Mouse (Mus musculus) hindbrain, embryonic 12.5 days (tissue): ENCODE measurements around the gene Tmem143. TPM values are rescaled to one million over a fixed set of nuclear protein-coding genes. Genes with fewer than 3 reads are reported as not detected.
"Not testable (repeated sequence)": the region's sequence is repeated elsewhere in the genome, so short reads cannot be mapped to it uniquely, and the experiment has no call there.

ENCODE experiments used
- ATAC-seq: fragments of 200-750 bp; cut with Nextera tagmentation; 2 replicates; pipeline ENCODE4 v1.8.0; 2017; ENCODE audit warnings: moderate TSS enrichment; ENCODE audit not compliant: low FRiP score
- H3K27ac ChIP-seq: fragments of 300-500 bp; sonication (generic); 2 replicates; pipeline ENCODE4 v1.5.1; 2016; ENCODE audit warnings: mild to moderate bottlenecking
- H3K27me3 ChIP-seq: fragments of 300-500 bp; sonication (generic); 2 replicates; pipeline ENCODE4 v1.6.1; 2016; ENCODE audit warnings: mild to moderate bottlenecking
- H3K36me3 ChIP-seq: fragments of 300-500 bp; sonication (generic); 2 replicates; pipeline ENCODE4 v1.6.1; 2016; ENCODE audit warnings: mild to moderate bottlenecking
- H3K4me1 ChIP-seq: fragments of 300-500 bp; sonication (generic); 2 replicates; pipeline ENCODE4 v1.6.1; 2016
- H3K4me2 ChIP-seq: fragments of 300-500 bp; sonication (generic); replicated peaks from 2 replicates; pipeline ENCODE4 v1.6.1; 2016; ENCODE audit warnings: mild to moderate bottlenecking
- H3K4me3 ChIP-seq: fragments of 300-500 bp; sonication (generic); 2 replicates; pipeline ENCODE4 v1.5.1; 2016; ENCODE audit warnings: mild to moderate bottlenecking
- H3K9ac ChIP-seq: fragments of 300-500 bp; sonication (generic); 2 replicates; pipeline ENCODE4 v1.6.1; 2016; ENCODE audit warnings: mild to moderate bottlenecking, moderate library complexity
- H3K9me3 ChIP-seq: fragments of 300-500 bp; sonication (generic); replicated peaks from 2 replicates; pipeline ENCODE4 v1.6.1; 2016; ENCODE audit warnings: mild to moderate bottlenecking
- WGBS: fragments of 180-500 bp; shearing (Covaris S2); methylation state at CpG from one replicate; pipeline ENCODE4 v1.1.7; 2016; 5-methylcytosine and 5-hydroxymethylcytosine counted together
- polyA plus RNA-seq: library from polyadenylated mRNA; unstranded; fragments of >200 nt; fragmentation: Nextera tagmentation; extraction: Ambion mirVana; gene quantifications from 2 replicates; pipeline ENCODE4 v1.2.1, GENCODE M21; 2016

The Tmem143 gene
- polyA plus RNA-seq, 1 experiment from 2014 or later, result 5.2 TPM

DNA sequence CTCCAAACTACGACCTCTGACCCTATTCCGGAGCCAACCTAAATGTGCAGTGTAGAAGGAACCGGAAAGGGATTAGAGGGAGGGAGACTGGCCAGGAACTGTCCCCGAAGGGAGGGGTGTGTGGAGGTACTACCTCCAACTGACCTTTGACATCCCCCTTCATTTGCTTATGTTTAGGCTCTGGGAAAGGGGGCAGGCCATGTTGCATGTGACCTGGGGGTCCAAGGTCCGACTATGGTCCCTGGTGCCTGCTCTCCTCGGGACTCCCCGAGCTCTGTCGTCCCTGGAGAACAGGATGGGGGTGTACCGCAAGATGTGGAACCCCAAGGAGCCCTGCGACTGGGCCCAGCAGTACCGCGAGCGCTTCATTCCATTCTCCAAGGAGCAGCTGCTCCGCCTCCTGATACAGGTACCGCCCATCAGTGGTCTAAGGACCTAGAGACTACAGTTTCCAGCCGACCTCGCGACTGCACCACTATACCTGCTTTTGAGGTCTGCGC lies 567 bp downstream of the Tmem143 start:
- H3K27me3 ChIP-seq, result peaks cover 9% of the 10 kb centered on the region; the same call in 1 of the 2 replicates
- peak overlapping the region; percentile 47 for H3K4me3 ChIP-seq
- peak overlapping the region; percentile 70 for H3K9ac ChIP-seq
- peaks cover 8% of the 10 kb centered on the region; the same call in 1 of the 2 replicates for H3K4me1 ChIP-seq
- no peaks in the 10 kb centered on the region for H3K36me3 ChIP-seq
- H3K4me2 ChIP-seq, result peak overlapping the region; percentile 67
- 1% methylated on average over 19 of the region's 19 CpGs for WGBS
- H3K27ac ChIP-seq, result peak overlapping the region; percentile 77
- H3K9me3 ChIP-seq, result no peaks in the 10 kb centered on the region
- ATAC-seq, result peak; percentile 59

DNA sequence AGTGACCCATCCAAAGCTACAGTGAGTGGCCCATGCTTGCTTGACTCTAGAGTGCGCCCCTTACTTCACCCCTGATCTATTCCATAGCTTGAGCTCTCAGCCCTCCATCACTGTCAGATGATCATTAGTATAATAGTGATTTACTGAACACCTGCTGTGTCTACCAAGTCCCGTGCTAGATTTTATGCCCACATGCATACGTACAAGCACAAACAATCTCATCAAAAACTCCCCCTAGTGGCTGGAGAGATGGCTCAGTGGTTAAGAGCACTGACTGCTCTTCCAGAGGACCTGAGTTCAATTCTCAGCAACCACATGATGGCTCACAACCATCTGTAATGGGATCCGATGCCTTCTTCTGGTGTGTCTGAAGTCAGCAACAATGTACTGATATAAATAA lies 1.4 kb downstream of the Tmem143 start:
- H3K36me3 ChIP-seq, H3K4me3 ChIP-seq, H3K27ac ChIP-seq, H3K9me3 ChIP-seq, H3K9ac ChIP-seq, H3K4me1 ChIP-seq, ATAC-seq, H3K27me3 ChIP-seq: not testable (repeated sequence)
- H3K4me2 ChIP-seq, result peak overlapping the region; percentile 67; the same call in 1 of the 2 replicates
- WGBS, result 60% methylated on average over 4 of the region's 4 CpGs

DNA sequence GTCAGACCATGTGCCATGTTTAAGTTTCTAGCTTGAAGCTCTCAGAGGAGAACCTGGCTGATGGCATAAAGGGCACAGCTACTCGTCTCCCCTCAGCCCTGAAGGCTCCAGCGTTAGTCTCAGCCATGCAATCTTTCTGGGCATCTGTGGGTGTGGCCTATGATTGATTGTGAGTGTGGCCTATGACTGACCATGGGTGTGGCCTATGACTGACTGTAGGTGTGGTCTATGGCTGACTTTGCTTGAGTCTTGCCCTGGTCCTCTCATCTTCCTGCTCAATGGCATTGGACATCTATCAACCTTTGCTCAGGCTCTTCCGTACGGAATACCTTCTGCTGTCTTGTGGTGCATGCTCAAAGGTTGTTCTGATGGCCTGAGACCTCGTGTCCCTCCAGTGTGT lies 4.8 kb downstream of the Tmem143 start:
- Histone ChIP-seq H3K4me2 (no peak overlapping the region), H3K4me3 (no peak overlapping the region), H3K4me1 (peaks cover 4% of the 10 kb centered on the region; the same call in 1 of the 2 replicates), H3K36me3 (no peaks in the 10 kb centered on the region), H3K27ac (no peak overlapping the region), H3K27me3 (no peaks in the 10 kb centered on the region), H3K9ac (no peak overlapping the region), H3K9me3 (no peaks in the 10 kb centered on the region)
- 58% methylated on average over 5 of the region's 5 CpGs for WGBS
- ATAC-seq, result no peak

DNA sequence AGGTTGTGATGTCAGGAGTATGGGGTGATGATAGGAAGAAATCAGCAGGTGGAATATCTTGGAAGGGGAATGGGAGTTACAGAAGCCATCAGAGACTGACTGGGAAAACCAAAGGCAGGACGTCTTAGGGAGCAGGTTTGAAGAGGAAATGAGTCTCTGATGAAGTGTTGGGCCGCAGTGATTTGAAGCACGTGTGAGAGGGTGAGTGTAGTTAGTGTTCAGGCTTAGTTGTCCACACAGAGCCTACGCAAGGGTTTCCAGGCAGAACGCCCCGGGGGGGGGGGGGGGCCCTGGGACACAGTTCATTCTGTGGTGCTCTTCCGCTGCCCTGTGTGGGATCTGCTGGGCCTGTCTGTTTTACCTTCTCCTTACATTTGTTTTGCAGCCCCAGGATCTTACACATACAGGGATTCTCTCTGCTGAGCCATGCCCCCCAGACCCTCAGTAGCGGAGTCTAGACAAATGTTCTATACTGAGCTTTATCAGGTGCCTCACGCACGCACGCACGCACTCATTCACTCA lies 5.8 kb downstream of the Tmem143 start:
- no peak overlapping the region for H3K4me2 ChIP-seq
- ATAC-seq, result no peak
- H3K27ac ChIP-seq, result no peak overlapping the region
- WGBS, result 77% methylated on average over 12 of the region's 12 CpGs
- H3K9ac ChIP-seq, result no peak overlapping the region
- peaks cover 1% of the 10 kb centered on the region; the same call in 1 of the 2 replicates for H3K4me1 ChIP-seq
- H3K27me3 ChIP-seq, result no peaks in the 10 kb centered on the region
- H3K4me3 ChIP-seq, result no peak overlapping the region
- H3K9me3 ChIP-seq, result no peaks in the 10 kb centered on the region
- H3K36me3 ChIP-seq, result no peaks in the 10 kb centered on the region

DNA sequence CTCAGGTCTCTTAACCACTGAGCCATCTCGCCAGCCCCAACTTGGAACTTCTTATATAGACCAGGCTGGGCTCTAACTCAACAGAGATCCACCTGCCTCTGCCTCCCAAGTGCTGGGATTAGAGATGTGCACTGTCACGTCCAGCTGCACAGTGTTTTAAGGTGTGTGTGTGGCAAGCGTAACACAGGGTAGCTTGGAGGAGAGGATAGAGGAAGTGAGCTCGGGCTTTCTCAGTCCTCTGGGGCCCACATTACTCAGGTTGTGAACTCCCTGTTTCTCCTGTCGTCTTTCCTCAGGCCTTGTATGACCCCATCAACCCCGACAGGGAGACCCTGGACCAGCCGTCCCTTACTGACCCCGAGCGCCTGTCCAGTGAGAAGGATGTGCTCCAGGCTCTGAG lies 9.9 kb downstream of the Tmem143 start:
- no peak for ATAC-seq
- H3K27me3 ChIP-seq, result no peaks in the 10 kb centered on the region
- no peaks in the 10 kb centered on the region for H3K9me3 ChIP-seq
- H3K4me3 ChIP-seq, result no peak overlapping the region
- no peaks in the 10 kb centered on the region for H3K4me1 ChIP-seq
- WGBS, result 92% methylated on average over 9 of the region's 9 CpGs
- H3K27ac ChIP-seq, result no peak overlapping the region
- peaks cover 21% of the 10 kb centered on the region for H3K36me3 ChIP-seq
- H3K9ac ChIP-seq, result no peak overlapping the region
- no peak overlapping the region for H3K4me2 ChIP-seq

DNA sequence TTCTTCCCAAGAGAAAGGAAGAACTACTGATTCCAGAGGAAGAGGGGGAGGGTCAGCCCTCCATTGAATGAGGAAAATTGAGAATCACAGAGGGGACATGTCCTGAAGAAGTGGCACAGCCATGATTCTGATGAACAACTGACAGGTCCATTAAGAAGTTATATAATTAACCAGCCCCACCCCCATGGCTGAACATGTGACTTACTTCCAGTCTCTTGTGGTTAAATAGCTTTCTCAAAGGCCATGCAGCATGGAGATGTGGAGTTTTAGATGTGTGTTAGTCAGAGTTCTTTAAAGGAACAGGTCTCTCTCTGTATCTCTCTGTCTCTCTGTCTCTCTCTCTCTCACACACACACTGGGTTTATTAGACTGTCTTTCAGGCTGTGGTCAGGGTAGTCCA lies 11.6 kb downstream of the Tmem143 start:
- Histone ChIP-seq H3K9me3 (no peaks in the 10 kb centered on the region), H3K4me1 (no peaks in the 10 kb centered on the region), H3K27ac (no peak overlapping the region), H3K36me3 (peaks cover 21% of the 10 kb centered on the region), H3K4me2 (no peak overlapping the region), H3K9ac (no peak overlapping the region), H3K4me3 (no peak overlapping the region), H3K27me3 (no peaks in the 10 kb centered on the region)
- no peak for ATAC-seq

DNA sequence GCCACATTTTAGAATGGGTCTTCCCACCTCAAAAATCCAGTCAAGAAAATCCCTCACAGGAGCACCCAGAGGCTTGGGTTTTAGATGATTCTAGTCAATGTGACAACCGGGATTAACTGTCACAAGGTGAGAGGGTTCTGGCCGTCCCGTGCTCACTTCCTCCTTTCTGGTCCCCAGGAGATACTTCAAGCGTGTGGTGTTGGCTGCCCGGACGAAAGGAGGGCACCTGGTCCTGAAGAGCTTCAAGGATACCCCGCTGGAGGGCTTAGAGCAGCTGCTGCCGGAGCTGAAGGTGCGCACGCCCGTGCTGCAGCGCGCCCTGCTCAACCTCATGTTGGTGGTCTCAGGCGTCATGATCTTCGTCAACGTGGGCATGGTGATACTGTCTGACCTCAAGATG lies 12.4 kb downstream of the Tmem143 start:
- Histone ChIP-seq H3K4me3 (no peak overlapping the region), H3K36me3 (peaks cover 21% of the 10 kb centered on the region), H3K4me2 (no peak overlapping the region), H3K9me3 (no peaks in the 10 kb centered on the region), H3K9ac (no peak overlapping the region), H3K27ac (no peak overlapping the region), H3K27me3 (no peaks in the 10 kb centered on the region), H3K4me1 (no peaks in the 10 kb centered on the region)
- WGBS, result 94% methylated on average over 16 of the region's 16 CpGs
- ATAC-seq, result no peak

DNA sequence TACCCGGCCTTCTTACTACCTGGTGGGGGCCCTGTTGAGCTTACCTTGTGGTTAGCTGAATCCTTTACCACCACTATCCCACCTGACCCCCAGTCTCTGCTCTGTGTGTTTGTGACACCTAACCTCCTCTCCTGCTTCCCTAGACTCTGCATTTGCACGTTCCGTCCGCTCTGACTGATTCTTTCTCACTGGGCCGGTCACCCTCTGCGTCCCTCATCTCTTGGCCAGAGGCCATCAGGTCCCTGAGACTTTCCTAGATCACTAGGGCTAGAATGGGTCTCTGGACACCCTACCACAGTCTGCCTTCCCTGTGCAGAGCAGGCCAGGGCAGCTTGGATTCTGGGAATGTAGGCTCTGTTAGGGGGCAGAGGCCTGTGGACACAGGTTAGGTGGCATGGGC lies 17.3 kb downstream of the Tmem143 start:
- Histone ChIP-seq H3K9me3 (no peaks in the 10 kb centered on the region), H3K4me2 (no peak overlapping the region), H3K36me3 (peaks cover 21% of the 10 kb centered on the region), H3K4me3 (no peak overlapping the region), H3K4me1 (peaks cover 24% of the 10 kb centered on the region), H3K27ac (no peak overlapping the region), H3K27me3 (no peaks in the 10 kb centered on the region; the same call in 1 of the 2 replicates), H3K9ac (no peak overlapping the region)
- no peak for ATAC-seq
- WGBS, result 90% methylated on average over 6 of the region's 6 CpGs

DNA sequence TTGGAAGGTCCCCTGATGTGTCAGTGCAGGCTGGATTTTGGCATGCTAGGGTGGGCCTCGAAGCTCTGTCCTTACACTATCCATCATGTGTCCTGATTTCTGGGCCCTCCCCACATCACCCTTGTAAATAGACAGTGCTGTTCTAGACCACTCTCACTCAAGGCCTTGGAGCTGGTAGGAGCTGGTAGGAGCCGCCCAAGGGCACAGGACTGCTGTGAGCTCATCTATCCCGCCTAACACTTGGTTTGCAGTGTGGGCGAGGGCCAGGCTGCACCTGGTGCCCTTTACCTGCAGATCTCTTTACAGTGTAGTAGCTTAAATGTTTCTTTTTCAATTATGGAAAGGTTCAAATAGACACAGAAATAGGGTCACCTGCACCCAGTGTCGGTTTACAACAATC lies 18.3 kb downstream of the Tmem143 start:
- no peaks in the 10 kb centered on the region for H3K9me3 ChIP-seq
- peaks cover 4% of the 10 kb centered on the region; the same call in 1 of the 2 replicates for H3K27me3 ChIP-seq
- H3K4me2 ChIP-seq, result no peak overlapping the region
- H3K9ac ChIP-seq, result no peak overlapping the region
- H3K36me3 ChIP-seq, result peaks cover 14% of the 10 kb centered on the region
- H3K4me1 ChIP-seq, result peaks cover 24% of the 10 kb centered on the region
- H3K27ac ChIP-seq, result no peak overlapping the region
- H3K4me3 ChIP-seq, result no peak overlapping the region
- WGBS, result 93% methylated on average over 5 of the region's 5 CpGs
- ATAC-seq, result no peak

DNA sequence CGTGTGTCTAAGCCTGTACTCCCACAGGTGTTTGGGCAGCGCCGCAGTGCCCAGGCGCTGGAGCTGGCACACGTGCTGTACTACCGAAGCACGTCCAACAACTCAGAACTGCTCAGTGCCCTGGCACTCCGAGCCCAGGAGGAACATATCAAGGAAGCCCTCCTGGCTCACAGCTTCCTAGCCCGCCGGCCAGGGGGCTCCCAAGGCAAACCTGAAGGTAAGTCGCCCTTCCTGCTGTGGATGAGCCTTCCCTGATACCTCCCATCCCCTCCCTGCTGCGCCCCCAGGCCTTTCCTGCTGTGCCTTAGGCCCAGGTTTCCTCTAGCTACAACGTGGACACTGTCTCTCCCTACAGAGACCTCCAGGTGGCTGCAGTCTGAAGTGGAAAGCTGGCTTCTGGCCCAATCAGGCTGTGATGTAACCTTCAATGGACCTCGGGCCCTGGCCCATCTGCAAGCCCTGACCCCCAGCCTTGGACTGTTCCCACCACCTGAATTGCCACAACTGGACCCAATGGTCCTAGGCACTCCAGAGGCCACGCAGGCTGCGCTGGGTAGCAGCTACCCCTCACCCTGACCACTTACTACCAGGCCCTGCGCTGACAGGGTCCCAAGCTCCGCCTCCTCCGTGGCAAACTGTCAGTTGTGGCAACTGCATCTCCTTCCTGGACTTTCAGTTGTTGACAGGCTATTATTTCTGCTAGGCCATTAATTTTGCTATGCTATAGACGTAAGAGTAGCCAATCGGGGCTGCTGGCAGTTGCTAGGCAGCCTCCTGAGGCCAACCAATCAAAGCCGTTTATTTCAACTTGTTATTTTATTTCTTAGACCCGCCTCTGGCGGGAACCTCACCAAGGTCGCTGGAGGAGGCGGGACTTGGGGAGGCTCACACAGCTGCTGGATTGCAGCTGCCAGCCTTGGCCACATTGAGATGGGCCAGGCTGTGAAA lies 19.6 kb downstream of the Tmem143 start:
- ATAC-seq, result peak; percentile 84
- H3K27me3 ChIP-seq, result peaks cover 11% of the 10 kb centered on the region
- peak overlapping the region; percentile 50 for H3K4me2 ChIP-seq
- H3K9ac ChIP-seq, result peak overlapping the region; percentile 65
- H3K4me3 ChIP-seq, result peak overlapping the region; percentile 25
- 36% methylated on average over 26 of the region's 26 CpGs for WGBS
- no peaks in the 10 kb centered on the region for H3K9me3 ChIP-seq
- peak overlapping the region; percentile 86 for H3K27ac ChIP-seq
- H3K4me1 ChIP-seq, result peaks cover 24% of the 10 kb centered on the region
- H3K36me3 ChIP-seq, result 0 out of 2 replicates have a peak, but pooled peaks cover 1% of the 10 kb centered on the region

DNA sequence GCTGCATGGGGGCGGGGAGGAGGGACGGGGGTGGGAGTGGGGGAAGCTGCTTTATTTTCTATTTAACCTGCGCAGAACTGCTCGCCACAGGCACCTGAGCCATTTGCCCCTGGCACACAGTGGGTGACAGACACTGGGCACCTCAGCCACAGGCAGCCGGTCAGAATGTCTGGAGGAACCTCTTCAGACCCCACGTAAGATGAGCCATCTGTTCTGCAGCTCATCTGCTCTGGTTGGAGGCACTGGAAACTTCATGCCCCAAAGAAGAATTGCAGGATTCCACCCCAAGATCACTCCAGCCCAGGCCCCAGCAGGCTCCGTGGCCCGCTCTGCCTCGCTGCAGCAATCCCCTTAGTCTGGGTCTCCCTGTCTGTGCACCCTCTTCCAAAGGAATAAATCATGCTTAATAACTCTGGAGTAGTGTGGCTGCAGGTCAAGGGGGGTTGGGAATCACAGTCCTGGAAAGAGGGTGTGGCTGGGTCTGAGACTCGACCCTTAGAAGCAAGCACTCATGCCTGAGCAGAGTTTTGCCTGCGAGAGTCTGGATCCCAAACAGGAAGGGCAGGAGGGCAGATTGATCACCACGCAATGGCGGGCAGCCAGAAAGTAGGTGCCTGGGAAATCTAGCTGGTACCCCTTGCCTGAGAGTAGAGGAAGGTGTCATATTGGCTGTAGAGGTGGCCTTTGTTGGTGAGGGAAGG lies 20.4 kb downstream of the Tmem143 start:
- peaks cover 11% of the 10 kb centered on the region for H3K27me3 ChIP-seq
- peak overlapping the region; percentile 50 for H3K4me2 ChIP-seq
- no peaks in the 10 kb centered on the region for H3K36me3 ChIP-seq
- H3K27ac ChIP-seq, result peak overlapping the region; percentile 86
- 31% methylated on average over 13 of the region's 13 CpGs for WGBS
- no peak; the same call in 1 of the 2 replicates for ATAC-seq
- H3K9ac ChIP-seq, result peak overlapping the region; percentile 65
- peaks cover 26% of the 10 kb centered on the region for H3K4me1 ChIP-seq
- no peaks in the 10 kb centered on the region for H3K9me3 ChIP-seq
- peak overlapping the region; percentile 25; the same call in 1 of the 2 replicates for H3K4me3 ChIP-seq

DNA sequence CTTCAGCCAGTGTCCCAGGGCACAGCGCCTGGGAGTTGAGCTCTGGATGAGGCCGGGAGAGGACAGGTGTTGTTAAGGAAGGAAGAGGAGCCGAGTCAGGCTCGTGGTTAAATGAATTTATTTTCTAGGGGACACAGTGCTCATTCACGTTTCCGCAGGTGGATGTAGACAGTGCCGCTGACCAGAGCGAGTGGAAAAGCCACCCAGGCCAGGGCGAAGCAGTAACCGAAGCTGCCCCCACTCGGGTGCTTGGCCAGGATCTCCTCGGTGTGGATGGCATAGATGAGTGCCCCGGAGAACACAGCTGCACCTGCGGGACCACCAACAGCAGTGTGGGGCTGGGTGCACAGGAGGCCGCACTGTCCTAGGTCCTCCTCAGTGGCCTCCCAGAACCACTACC lies 21.2 kb downstream of the Tmem143 start:
- H3K27me3 ChIP-seq, result peaks cover 11% of the 10 kb centered on the region
- peaks cover 33% of the 10 kb centered on the region for H3K4me1 ChIP-seq
- no peak for ATAC-seq
- H3K9me3 ChIP-seq, result no peaks in the 10 kb centered on the region
- H3K4me2 ChIP-seq, result no peak overlapping the region
- peak overlapping the region; percentile 86 for H3K27ac ChIP-seq
- H3K9ac ChIP-seq, result no peak overlapping the region; the same call in 1 of the 2 replicates
- H3K36me3 ChIP-seq, result no peaks in the 10 kb centered on the region
- 87% methylated on average over 15 of the region's 15 CpGs for WGBS
- no peak overlapping the region for H3K4me3 ChIP-seq
